Mouse (Mus musculus) stomach, postnatal 0 days (tissue): Measurements from ENCODE around the gene Cog2.

ENCODE experiments used
- CTCF ChIP-seq: IDR thresholded peaks from 2 replicates; pipeline ENCODE4 v1.5.1; 2016; ENCODE audit warnings: antibody characterized with exemption, low read depth, mild to moderate bottlenecking, moderate library complexity
- EP300 ChIP-seq: optimal IDR thresholded peaks from 2 replicates; pipeline ENCODE3; 2016; ENCODE audit warnings: antibody characterized with exemption

DNA sequence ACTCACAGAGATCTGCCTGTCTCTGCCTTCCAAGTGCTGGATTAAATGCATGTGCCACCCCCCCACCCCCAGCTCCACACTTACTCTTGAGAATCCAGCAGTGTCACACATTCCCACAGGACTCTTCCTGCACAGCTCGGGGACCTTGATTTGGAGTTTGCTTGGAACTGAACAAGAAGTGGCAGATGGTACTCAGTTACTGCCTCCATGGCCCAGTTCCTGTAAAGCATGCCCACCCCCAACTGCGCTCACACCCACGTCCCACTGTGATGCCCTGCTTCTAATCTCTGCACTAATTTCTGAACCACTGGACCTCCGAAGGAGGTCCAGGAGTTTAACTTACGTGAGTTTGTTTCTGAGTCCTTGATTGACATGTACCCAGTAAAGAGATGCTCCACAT lies 23.7 kb upstream of the Cog2 start:
- TF ChIP-seq CTCF (no peak), EP300 (no peak)
